In the genomic region with DNA sequence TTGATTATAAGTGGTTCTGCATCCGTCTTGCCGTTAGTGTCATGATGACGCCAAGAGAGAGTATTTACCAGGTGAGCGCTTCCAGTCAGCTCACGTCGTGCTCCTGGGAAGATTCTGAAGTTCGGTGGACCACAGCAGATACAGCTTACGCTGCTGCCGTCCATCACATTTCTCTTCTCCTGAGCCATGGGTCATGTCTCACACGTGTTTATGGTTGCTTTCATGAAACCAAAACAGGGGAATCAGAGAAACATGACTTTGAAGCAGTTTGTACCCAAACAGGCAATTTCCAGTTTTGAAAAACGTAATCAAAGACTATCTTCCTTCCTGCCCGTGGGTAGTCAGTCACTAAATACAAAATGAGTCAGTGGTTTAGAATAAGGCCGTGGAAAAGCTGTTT, we compare ENCODE assay signal across 16 mouse cellular contexts.
DNase-seq lines count a peak whose midpoint lies in the region; ATAC-seq and TF ChIP-seq lines count a peak whose summit lies in the region.
"Had no signal": no experiment of that assay in that cellular context is flagged by ENCODE, and none has a peak within 500 bp of the region (broad histone marks: within the 10 kb centered on the region; RNA-seq: fewer than 3 reads in every experiment).

No protein-coding gene starts in this region.

- H3K4me3 ChIP-seq in heart, adult 2 months = no peak overlapping the region
- H3K4me3 ChIP-seq: embryonic facial prominence, embryonic 12.5 days; forebrain, embryonic 15.5 days; heart, embryonic 12.5 days; hindbrain, embryonic 15.5 days had no signal

- H3K4me1 ChIP-seq in heart, adult 2 months (ENCODE audit: control insufficient read depth, insufficient read depth, low read length) = no peaks in the 10 kb centered on the region
- H3K4me1 ChIP-seq: embryonic facial prominence, embryonic 12.5 days; heart, embryonic 12.5 days; hindbrain, embryonic 15.5 days had no signal

- WGBS in heart, adult 2 months = 91% methylated on average over 13 of the region's 13 CpGs

- no peak for TF ChIP-seq EP300 in heart, adult 2 months (IDR thresholded peaks at IDR 0.05; ENCODE audit: insufficient read depth, low read depth, low read length)

- H3K36me3 ChIP-seq in heart, adult 2 months (ENCODE audit: control insufficient read depth, insufficient read depth, low read length) = no peaks in the 10 kb centered on the region; the same call in 1 of the 2 replicates

- DNase-seq in B cell, adult 2 months = peak; percentile 16 to 24
- DNase-seq in induced T-regulatory cell, adult 2 months (ENCODE audit: low read depth) = peak; percentile 56
- no peak for DNase-seq in heart, adult 2 months
- no peak for DNase-seq in right cerebral cortex, adult 2 months (ENCODE audit: low spot score in 2 of 2)
- no peak for DNase-seq in urinary bladder, adult 2 months (ENCODE audit: low spot score)
- DNase-seq: adrenal gland, postnatal 14 days; cerebellum, adult 11-12 months; cerebellum, adult 9-10 months; cerebellum, postnatal 25 days; gastrocnemius, postnatal 10 days; heart, adult 18-20 months had no signal

- TF ChIP-seq CTCF in heart, adult 2 months (IDR thresholded peaks at IDR 0.05) = no peak

- peak; percentile 28 for ATAC-seq in CD4-positive, CD25-positive, alpha-beta regulatory T cell, adult 4 months
- ATAC-seq: forebrain, embryonic 15.5 days had no signal

- H3K27ac ChIP-seq in heart, adult 2 months = no peak overlapping the region
- H3K27ac ChIP-seq: embryonic facial prominence, embryonic 12.5 days; forebrain, embryonic 15.5 days; hindbrain, embryonic 15.5 days had no signal

- no peaks in the 10 kb centered on the region for H3K27me3 ChIP-seq in heart, adult 2 months (ENCODE audit: control insufficient read depth, insufficient read depth, low read length)
- H3K27me3 ChIP-seq: embryonic facial prominence, embryonic 12.5 days; forebrain, embryonic 15.5 days; heart, embryonic 12.5 days; hindbrain, embryonic 15.5 days had no signal

- H3K9ac ChIP-seq in heart, adult 2 months (ENCODE audit: low read depth, low read length) = no peak overlapping the region
- H3K9ac ChIP-seq: embryonic facial prominence, embryonic 12.5 days; forebrain, embryonic 15.5 days; heart, embryonic 12.5 days; hindbrain, embryonic 15.5 days had no signal

- intact Hi-C loops in heart, adult 2 months (cut with DNase I) = no loop called here

- no peaks in the 10 kb centered on the region for H3K79me2 ChIP-seq in heart, adult 2 months (replicated peaks; ENCODE audit: control insufficient read depth, insufficient read depth, low read length)

- TF ChIP-seq POLR2A in heart, adult 2 months (IDR thresholded peaks at IDR 0.05; ENCODE audit: insufficient read depth, low read depth, low read length) = no peak

Comparison
In these comparisons a context has a peak if more than half of its experiments do, and no peak if none do; other contexts are left out.
1. DNase-seq: peak in B cell, adult 2 months (2 of 2) and induced T-regulatory cell, adult 2 months (single experiment); none in heart, adult 2 months (0 of 2), right cerebral cortex, adult 2 months (0 of 2) and urinary bladder, adult 2 months (single experiment).